Comparison of ENCODE assay signal across 23 mouse cellular contexts in the genomic region with DNA sequence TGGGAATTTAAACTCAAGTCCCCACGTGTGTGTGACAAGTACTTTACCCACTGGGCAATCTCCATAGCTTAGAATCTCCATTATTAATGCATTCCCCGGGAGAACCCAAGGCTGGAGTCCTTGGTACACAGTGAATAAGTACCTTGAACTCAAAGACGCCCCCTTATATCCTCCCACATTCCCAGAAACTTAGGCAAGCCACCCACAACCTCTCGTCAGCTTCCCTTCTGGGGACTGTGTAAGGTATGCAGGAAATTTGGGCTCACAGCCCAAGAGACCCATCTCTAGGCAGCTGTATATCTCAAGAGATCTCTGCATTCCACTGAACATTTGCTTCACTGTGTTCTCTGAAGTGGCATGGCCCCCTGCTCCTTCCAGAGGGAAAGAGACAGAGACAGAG.
DNase-seq lines count a peak whose midpoint lies in the region; ATAC-seq and TF ChIP-seq lines count a peak whose summit lies in the region.
"Had no signal": no experiment of that assay in that cellular context is flagged by ENCODE, and none has a peak within 500 bp of the region (broad histone marks: within the 10 kb centered on the region; RNA-seq: fewer than 3 reads in every experiment).

No protein-coding gene starts in this region.

- DNase-seq in lung, embryonic 14.5 days, result peak; percentile 36
- DNase-seq in lung, adult 18-20 months, result no peak
- DNase-seq in lung, postnatal 0 days (ENCODE audit: low spot score), result no peak
- no peak for DNase-seq in lung, postnatal 10 days
- no peak for DNase-seq in Patski (ENCODE audit: low read depth, low spot score)
- DNase-seq in ovary, postnatal 10 days (ENCODE audit: low spot score), result no peak
- DNase-seq: adrenal gland, postnatal 10 days; adrenal gland, postnatal 36 days; cerebellum, adult 18-20 months; cerebellum, adult 9-10 months; cerebellum, postnatal 14 days; gastrocnemius, postnatal 25 days; heart, adult 18-20 months; heart, postnatal 10 days; heart, postnatal 36 days had no signal

- H3K27ac ChIP-seq in lung, embryonic 14.5 days (ENCODE audit: low read depth), result no peak overlapping the region
- H3K27ac ChIP-seq in lung, postnatal 0 days (ENCODE audit: low read length), result no peak overlapping the region
- H3K27ac ChIP-seq: forebrain, embryonic 10.5 days; forebrain, embryonic 13.5 days; heart, embryonic 15.5 days; hindbrain, embryonic 10.5 days; hindbrain, embryonic 15.5 days had no signal

- no peak for TF ChIP-seq EP300 in lung, postnatal 0 days (IDR thresholded peaks at IDR 0.05)

- H3K27me3 ChIP-seq in lung, embryonic 14.5 days (ENCODE audit: insufficient read depth, low read length), result no peaks in the 10 kb centered on the region
- H3K27me3 ChIP-seq in lung, postnatal 0 days (replicated peaks; ENCODE audit: insufficient read depth, low read length), result no peaks in the 10 kb centered on the region
- no peaks in the 10 kb centered on the region for H3K27me3 ChIP-seq in Patski
- H3K27me3 ChIP-seq: forebrain, embryonic 13.5 days; hindbrain, embryonic 15.5 days had no signal

- H3K36me3 ChIP-seq in lung, embryonic 14.5 days (ENCODE audit: insufficient read depth), result no peaks in the 10 kb centered on the region
- no peaks in the 10 kb centered on the region for H3K36me3 ChIP-seq in lung, postnatal 0 days (ENCODE audit: insufficient read depth, low read length)
- H3K36me3 ChIP-seq: heart, embryonic 12.5 days; heart, embryonic 15.5 days; hindbrain, embryonic 10.5 days; hindbrain, embryonic 15.5 days had no signal

- 52% methylated on average over 4 of the region's 4 CpGs for WGBS in lung, embryonic 14.5 days
- WGBS in lung, postnatal 0 days, result 50% methylated on average over 4 of the region's 4 CpGs

- H3K9ac ChIP-seq in lung, embryonic 14.5 days, result no peak overlapping the region
- H3K9ac ChIP-seq in lung, postnatal 0 days (replicated peaks; ENCODE audit: low read depth), result no peak overlapping the region
- H3K9ac ChIP-seq: forebrain, embryonic 13.5 days; heart, embryonic 12.5 days; heart, embryonic 15.5 days; hindbrain, embryonic 15.5 days had no signal

- TF ChIP-seq CTCF in lung, embryonic 14.5 days (IDR thresholded peaks at IDR 0.05; ENCODE audit: low read depth), result no peak
- TF ChIP-seq CTCF in lung, postnatal 0 days (IDR thresholded peaks at IDR 0.05), result no peak
- TF ChIP-seq CTCF in Patski (IDR thresholded peaks at IDR 0.05), result no peak

- H3K4me3 ChIP-seq in lung, embryonic 14.5 days (ENCODE audit: low read depth, low read length), result no peak overlapping the region
- H3K4me3 ChIP-seq in lung, postnatal 0 days (ENCODE audit: low read depth, low read length), result no peak overlapping the region
- H3K4me3 ChIP-seq: forebrain, embryonic 10.5 days; forebrain, embryonic 13.5 days; heart, embryonic 12.5 days; heart, embryonic 15.5 days; hindbrain, embryonic 10.5 days; hindbrain, embryonic 15.5 days had no signal

- no peaks in the 10 kb centered on the region for H3K4me1 ChIP-seq in lung, embryonic 14.5 days (ENCODE audit: insufficient read depth)
- H3K4me1 ChIP-seq in lung, postnatal 0 days (ENCODE audit: insufficient read depth, low read depth, low read length), result no peaks in the 10 kb centered on the region
- H3K4me1 ChIP-seq: heart, embryonic 15.5 days had no signal

- no peak overlapping the region for H3K4me2 ChIP-seq in lung, embryonic 14.5 days
- H3K4me2 ChIP-seq in lung, postnatal 0 days (replicated peaks; ENCODE audit: low read depth, low read length), result no peak overlapping the region
- H3K4me2 ChIP-seq: forebrain, embryonic 13.5 days; heart, embryonic 12.5 days; heart, embryonic 15.5 days; hindbrain, embryonic 15.5 days had no signal

- POLR2A ChIA-PET in Patski (lab: Charles Lee), result interaction anchor here (0.7 kb wide), 1 partner anchor 9 kb away, joined by 6 read pairs; no protein-coding TSS in a partner anchor

- CTCF ChIA-PET in Patski (lab: Charles Lee), result interaction anchor here (0.7 to 1.7 kb wide), 5 partner anchors 10 to 82 kb away, joined by 3 to 4 read pairs (median 3); no protein-coding TSS in a partner anchor

- in situ Hi-C loops in Patski (cut with MboI; ENCODE audit: low pct_unique_long_range_greater_than_20kb), result no loop called here

- H3K9me3 ChIP-seq in lung, embryonic 14.5 days (ENCODE audit: low read depth, low read length), result no peaks in the 10 kb centered on the region
- no peaks in the 10 kb centered on the region for H3K9me3 ChIP-seq in lung, postnatal 0 days (ENCODE audit: low read length)
- H3K9me3 ChIP-seq: heart, embryonic 15.5 days; hindbrain, embryonic 10.5 days; hindbrain, embryonic 15.5 days had no signal

- ATAC-seq in lung, embryonic 14.5 days (ENCODE audit: insufficient read depth), result no peak
- peak; percentile 50; the same call in 1 of the 2 replicates for ATAC-seq in lung, postnatal 0 days
- ATAC-seq in Patski, result peak; percentile 18
- ATAC-seq: CD4-positive, CD25-positive, alpha-beta regulatory T cell, adult 4 months; forebrain, embryonic 13.5 days; forebrain, embryonic 16.5 days had no signal
